Mouse (Mus musculus): ENCODE results near the gene Ogfod2. TPM values are rescaled to one million over a fixed set of nuclear protein-coding genes. Genes with fewer than 3 reads are reported as not detected.

Gene Ogfod2
- 10 to 100 TPM; 14.3 to 16.3 TPM for total RNA-seq (2023)

GRCm38 (mm10) chr5:124111742-124112497 is at the start of gene Ogfod2:
Ogfod2 (plus strand) TSS chr5:124112297.

GRCm38 (mm10) chr5:124095596-124096232 is 16.4 kb upstream of the Ogfod2 start, which contains the start of gene Abcb9:
Abcb9 (minus strand) TSS chr5:124095798.

GRCm38 (mm10) chr5:124115990-124116845 is 4.1 kb downstream of the Ogfod2 start, which contains the start of gene Arl6ip4:
Arl6ip4 (plus strand) TSS chr5:124116089.

Other genes with a start within 250 kb of the Ogfod2 start
- gene Hcar2, start 246.8 kb upstream of the Ogfod2 start, total RNA-seq (2023), result 10 to 100 TPM; 64.6 to 64.9 TPM
- gene Hcar1, start 232.3 kb upstream of the Ogfod2 start, total RNA-seq (2023), result not detected
- 10 to 100 TPM; 26.3 to 28.5 TPM for gene Denr, start 205.1 kb upstream of the Ogfod2 start, total RNA-seq (2023)
- gene Gm43518, start 184.9 kb upstream of the Ogfod2 start, total RNA-seq (2023), result 1 to 10 TPM in 1 of 2 experiments, not detected in 1; 1.1 TPM
- gene Ccdc62, start 181.6 kb upstream of the Ogfod2 start, total RNA-seq (2023), result 1 to 10 TPM in 1 of 2 experiments, under 1 TPM in 1; 0.86 to 1.5 TPM
- 10 to 100 TPM in 1 of 2 experiments, 1 to 10 TPM in 1; 8.0 to 11.8 TPM for gene Hip1r, start 138.7 kb upstream of the Ogfod2 start, total RNA-seq (2023)
- 10 to 100 TPM; 83.5 to 92.9 TPM for gene Vps37b, start 80.0 kb upstream of the Ogfod2 start, total RNA-seq (2023)
- gene Abcb9, start 16.5 kb upstream of the Ogfod2 start, total RNA-seq (2023), result 1 to 10 TPM; 1.8 to 2.8 TPM
- 10 to 100 TPM; 28.9 to 35.9 TPM for gene Arl6ip4, start 3.8 kb downstream of the Ogfod2 start, total RNA-seq (2023)
- gene Pitpnm2, start 137.5 kb downstream of the Ogfod2 start, total RNA-seq (2023), result 1 to 10 TPM; 6.4 to 8.0 TPM
- 1 to 10 TPM; 4.8 to 7.3 TPM for gene Mphosph9, start 215.7 kb downstream of the Ogfod2 start, total RNA-seq (2023)
- gene 2810006K23Rik, start 215.8 kb downstream of the Ogfod2 start, total RNA-seq (2023), result 1 to 10 TPM; 5.6 to 6.1 TPM